ENCODE assay signal across 7 mouse cellular contexts in the genomic region with DNA sequence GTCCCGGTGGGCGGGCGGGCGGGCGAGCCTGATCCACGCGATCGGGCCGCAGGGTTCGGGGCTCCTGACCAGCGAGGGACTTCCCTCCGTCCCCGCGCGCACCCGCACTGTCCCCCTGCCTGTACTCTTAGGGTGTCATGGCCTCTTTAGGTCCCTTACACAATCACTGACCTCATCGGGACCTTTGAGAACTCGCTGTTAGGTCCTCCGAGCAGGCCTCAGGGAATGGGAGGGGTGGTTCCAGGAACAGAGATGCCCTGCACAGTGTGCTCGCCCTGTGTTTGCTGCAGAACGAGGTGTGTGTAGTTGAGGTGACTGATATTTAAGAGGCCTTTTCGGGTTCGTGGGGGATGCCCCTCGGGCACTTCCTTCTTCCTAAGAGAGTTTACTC. TPM values are rescaled to one million over a fixed set of nuclear protein-coding genes. Genes with fewer than 3 reads are reported as not detected.
DNase-seq lines count a peak whose midpoint lies in the region; ATAC-seq lines count a peak whose summit lies in the region.

No protein-coding gene starts in this region.

- no peak overlapping the region for H3K27ac ChIP-seq in neural tube, embryonic 11.5 days (ENCODE audit: low read depth, low read length)
- H3K27ac ChIP-seq in hindbrain, embryonic 10.5 days, result peak overlapping the region; percentile 94

- peak overlapping the region; percentile 78 for H3K4me2 ChIP-seq in neural tube, embryonic 11.5 days (ENCODE audit: low read depth)

- H3K9ac ChIP-seq in neural tube, embryonic 11.5 days (ENCODE audit: low read length), result peak overlapping the region; percentile 82

- H3K27me3 ChIP-seq in neural tube, embryonic 11.5 days (ENCODE audit: control insufficient read depth, insufficient read depth, low read length), result no peaks in the 10 kb centered on the region
- H3K27me3 ChIP-seq in hindbrain, embryonic 10.5 days (ENCODE audit: insufficient read depth, poor library complexity, severe bottlenecking), result no peaks in the 10 kb centered on the region

- WGBS in neural tube, embryonic 11.5 days, result under 1% methylated on average over 24 of the region's 24 CpGs
- WGBS in hindbrain, embryonic 10.5 days, result under 1% methylated on average over 24 of the region's 24 CpGs

- H3K36me3 ChIP-seq in neural tube, embryonic 11.5 days (ENCODE audit: control insufficient read depth, insufficient read depth, low read length), result peaks cover 5% of the 10 kb centered on the region
- H3K36me3 ChIP-seq in hindbrain, embryonic 10.5 days, result peaks cover 59% of the 10 kb centered on the region

- peaks cover 15% of the 10 kb centered on the region for H3K4me1 ChIP-seq in neural tube, embryonic 11.5 days (ENCODE audit: control insufficient read depth, insufficient read depth, low read length)
- peaks cover 48% of the 10 kb centered on the region for H3K4me1 ChIP-seq in hindbrain, embryonic 10.5 days (replicated peaks)

- no peak for DNase-seq in neural tube, embryonic 11.5 days (ENCODE audit: low spot score)
- no peak for DNase-seq in neural tube, embryonic 10.5 days (ENCODE audit: extremely low spot score, low spot score)
- peak; percentile 69 for DNase-seq in c-Kit-positive CD71-positive TER-119-negative erythroid progenitor cells, embryonic 14.5 days (ENCODE audit: low read depth)
- DNase-seq in hindbrain, embryonic 10.5 days (ENCODE audit: low spot score), result no peak
- DNase-seq in lung, postnatal 25 days (ENCODE audit: low spot score), result peak; percentile 20
- DNase-seq in frontal cortex, postnatal 10 days (ENCODE audit: low spot score in 2 of 2), result no peak
- DNase-seq in frontal cortex, postnatal 36 days (ENCODE audit: low spot score in 2 of 2), result no peak

- peak overlapping the region; percentile 53 for H3K4me3 ChIP-seq in neural tube, embryonic 11.5 days (ENCODE audit: low read depth, low read length)
- peak overlapping the region; percentile 82 for H3K4me3 ChIP-seq in hindbrain, embryonic 10.5 days

- ATAC-seq in neural tube, embryonic 11.5 days (ENCODE audit: insufficient read depth, low FRiP score, low TSS enrichment), result peak; percentile 48; the same call in 1 of the 2 replicates

- H3K9me3 ChIP-seq in neural tube, embryonic 11.5 days (ENCODE audit: control insufficient read depth, low read length), result no peaks in the 10 kb centered on the region
- no peaks in the 10 kb centered on the region for H3K9me3 ChIP-seq in hindbrain, embryonic 10.5 days

RNA-seq across cellular contexts. Expression of a gene that starts 0.3 kb away (rescaled TPM):
- polyA plus RNA-seq in neural tube, embryonic 11.5 days (2014; fragmentation: Nextera tagmentation; extraction: Ambion mirVana), result 30.9 and 31.0 TPM in 2 replicates
- polyA plus RNA-seq in hindbrain, embryonic 10.5 days (2016; fragmentation: Nextera tagmentation; extraction: Ambion mirVana), result 35.8 and 36.7 TPM in 2 replicates

RNA-seq across cellular contexts. Expression of a gene that starts 0.4 kb away (rescaled TPM):
- polyA plus RNA-seq in neural tube, embryonic 11.5 days (2014; fragmentation: Nextera tagmentation; extraction: Ambion mirVana), result 58.8 and 64.4 TPM in 2 replicates
- polyA plus RNA-seq in hindbrain, embryonic 10.5 days (2016; fragmentation: Nextera tagmentation; extraction: Ambion mirVana), result 52.5 and 53.2 TPM in 2 replicates

RNA-seq across cellular contexts. Expression of a gene that starts 12.6 kb away (rescaled TPM):
- 0.20 TPM in 2 replicates for polyA plus RNA-seq in neural tube, embryonic 11.5 days (2014; fragmentation: Nextera tagmentation; extraction: Ambion mirVana)
- polyA plus RNA-seq in hindbrain, embryonic 10.5 days (2016; fragmentation: Nextera tagmentation; extraction: Ambion mirVana), result 0.14 and 0.30 TPM in 2 replicates

RNA-seq across cellular contexts. Expression of a gene that starts 17.0 kb away (rescaled TPM):
- 30.6 and 32.9 TPM in 2 replicates for polyA plus RNA-seq in neural tube, embryonic 11.5 days (2014; fragmentation: Nextera tagmentation; extraction: Ambion mirVana)
- polyA plus RNA-seq in hindbrain, embryonic 10.5 days (2016; fragmentation: Nextera tagmentation; extraction: Ambion mirVana), result 39.9 and 43.7 TPM in 2 replicates

RNA-seq across cellular contexts. Expression of a gene that starts 51.5 kb away (rescaled TPM):
- 39.2 and 46.3 TPM in 2 replicates for polyA plus RNA-seq in neural tube, embryonic 11.5 days (2014; fragmentation: Nextera tagmentation; extraction: Ambion mirVana)
- 19.3 and 24.8 TPM in 2 replicates for polyA plus RNA-seq in hindbrain, embryonic 10.5 days (2016; fragmentation: Nextera tagmentation; extraction: Ambion mirVana)

Comparison
In these comparisons a context has a peak if more than half of its experiments do, and no peak if none do; other contexts are left out.
1. DNase-seq: peak in c-Kit-positive CD71-positive TER-119-negative erythroid progenitor cells, embryonic 14.5 days (single experiment) and lung, postnatal 25 days (single experiment); none in neural tube, embryonic 11.5 days (single experiment), neural tube, embryonic 10.5 days (single experiment), hindbrain, embryonic 10.5 days (single experiment), frontal cortex, postnatal 10 days (0 of 2) and frontal cortex, postnatal 36 days (0 of 2).